Mouse (Mus musculus): Measurements from ENCODE around the gene Spata32. TPM values are rescaled to one million over a fixed set of nuclear protein-coding genes. Genes with fewer than 3 reads are reported as not detected.
"Not testable (repeated sequence)": the region's sequence is repeated elsewhere in the genome, so short reads cannot be mapped to it uniquely, and the experiment has no call there.

Gene Spata32
- total RNA-seq, 2 experiments from 2014 or later = not detected

GRCm38 (mm10) chr11:103247504-103248177 is 29.4 kb upstream of the Spata32 start:
- no peak for ATAC-seq (replicated peaks; ENCODE audit: low FRiP score, poor library complexity, severe bottlenecking)

DNA sequence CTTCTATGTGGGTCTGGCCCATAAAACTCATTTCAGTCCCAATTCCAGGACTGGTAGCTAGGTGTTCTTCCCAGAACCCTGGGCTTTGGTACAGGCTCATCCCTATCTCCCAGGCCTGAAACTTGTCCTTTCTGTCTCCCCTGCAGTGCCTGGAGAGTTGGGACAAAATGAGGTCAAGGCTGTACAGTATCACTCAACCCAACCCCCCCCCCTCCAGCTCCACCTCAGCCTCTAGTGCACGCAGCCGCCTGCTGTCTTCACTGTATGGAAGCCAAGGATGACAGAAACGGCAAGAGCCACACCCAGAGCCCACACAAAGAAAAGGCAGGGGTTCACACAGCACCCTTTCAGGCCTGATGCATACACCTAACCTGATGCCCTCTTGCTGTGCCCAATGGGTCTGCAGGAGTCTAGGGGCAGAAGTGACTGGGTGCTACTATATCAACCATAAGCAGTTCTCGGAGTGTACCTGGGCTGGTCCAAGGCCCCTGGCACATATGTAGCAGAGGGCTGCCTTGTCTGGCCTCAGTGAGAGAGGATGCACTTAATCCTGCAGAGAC is 28.6 kb upstream of the Spata32 start:
- ATAC-seq (replicated peaks; ENCODE audit: low FRiP score, poor library complexity, severe bottlenecking) = no peak

DNA sequence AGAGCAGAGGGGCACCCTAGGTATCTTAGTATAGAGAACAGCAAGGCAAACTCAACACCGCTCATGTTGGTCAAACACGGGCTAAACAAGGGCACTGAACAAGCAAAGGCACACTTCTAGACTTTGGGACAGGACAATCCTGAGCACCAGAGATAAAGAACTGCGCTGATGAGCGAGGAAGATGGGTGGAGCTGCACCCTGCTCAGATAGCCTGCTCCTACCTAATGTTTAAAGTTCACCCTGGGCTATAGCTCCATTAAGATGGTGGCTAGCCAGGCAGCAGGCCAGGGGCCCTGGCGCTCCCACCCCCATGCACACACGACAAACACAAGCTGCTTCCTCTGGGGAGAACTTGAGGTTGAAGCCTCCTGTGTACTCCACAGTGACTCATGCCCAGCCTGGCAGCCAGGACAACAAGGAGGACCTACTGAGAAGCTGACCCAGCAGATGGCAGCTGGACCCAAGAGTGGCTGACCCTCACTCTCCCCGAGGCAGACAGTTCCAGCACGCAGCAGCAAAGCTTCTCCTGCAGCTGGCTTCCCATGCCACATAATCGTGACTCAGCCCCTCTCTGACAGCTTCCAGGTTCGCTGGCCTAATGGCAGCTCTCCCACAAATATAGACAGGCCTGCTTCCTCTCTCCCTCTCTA is 28.0 kb upstream of the Spata32 start:
- 0 out of 2 replicates have a peak, but pooled peaks have one; percentile 26 for ATAC-seq (replicated peaks; ENCODE audit: low FRiP score, poor library complexity, severe bottlenecking)

DNA sequence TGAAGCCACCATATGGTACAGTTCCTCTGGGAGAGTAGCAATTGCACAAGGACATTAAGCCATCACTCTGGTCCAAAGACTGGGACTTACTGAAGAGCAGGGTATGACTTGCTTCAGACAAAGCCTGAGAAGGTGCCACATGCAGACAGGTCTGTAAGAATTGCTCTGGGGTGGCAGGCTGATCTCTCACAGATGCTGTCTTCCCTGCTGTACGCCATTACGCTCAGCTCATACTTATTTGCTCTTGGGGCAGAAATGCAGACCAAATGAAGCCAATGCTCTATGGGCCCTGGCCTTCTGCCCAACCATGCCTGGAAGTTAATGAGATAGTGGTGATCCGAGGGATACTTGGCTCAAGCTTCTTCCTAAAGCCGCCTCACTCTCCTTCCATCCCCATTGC is 26.6 kb upstream of the Spata32 start:
- no peak for ATAC-seq (replicated peaks; ENCODE audit: low FRiP score, poor library complexity, severe bottlenecking)

- no peak for ATAC-seq (replicated peaks; ENCODE audit: low FRiP score, poor library complexity, severe bottlenecking)
Observed at GRCm38 (mm10) chr11:103240740-103241139, 22.5 kb upstream of the Spata32 start.

DNA sequence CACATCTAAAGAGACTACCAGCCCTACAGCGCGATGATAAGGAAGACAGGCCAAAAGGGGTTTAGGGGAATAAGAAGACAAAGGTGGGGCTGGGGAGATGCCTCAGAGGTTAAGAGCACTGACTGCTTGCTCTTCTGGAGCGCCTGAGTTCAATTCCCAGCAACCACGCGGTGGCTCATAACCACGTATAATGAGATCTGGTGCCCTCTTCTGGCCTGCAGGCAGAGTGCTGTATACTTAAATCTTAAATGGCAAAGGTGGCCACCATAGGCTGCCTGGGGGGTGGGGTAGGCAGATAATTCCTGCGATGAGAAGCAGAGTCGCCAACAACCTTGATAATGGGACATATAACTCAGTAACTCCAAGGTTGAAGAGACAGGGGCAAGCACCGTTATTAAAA is 19.5 kb upstream of the Spata32 start:
- no peak for ATAC-seq (replicated peaks; ENCODE audit: low FRiP score, poor library complexity, severe bottlenecking)

DNA sequence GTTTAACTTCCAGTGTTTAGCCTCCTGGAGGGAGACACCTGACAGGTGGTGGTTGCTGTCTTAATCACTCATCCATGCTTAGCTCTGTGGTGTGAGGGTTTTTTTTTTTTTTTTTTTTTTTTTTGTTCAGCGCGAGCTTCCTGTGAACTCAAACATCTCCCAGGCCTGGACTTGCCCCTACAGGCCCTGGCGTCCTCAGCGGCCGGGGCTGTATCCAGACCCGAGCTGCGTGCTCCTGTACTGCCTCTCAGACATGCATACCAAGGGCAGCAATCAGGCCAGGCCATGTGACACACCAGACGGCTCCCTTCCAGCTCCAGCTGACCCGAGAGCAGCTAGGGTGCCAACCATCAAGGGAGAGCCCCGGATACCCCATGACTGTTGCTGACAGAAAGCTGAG is 18.7 kb upstream of the Spata32 start:
- no peak for ATAC-seq (replicated peaks; ENCODE audit: low FRiP score, poor library complexity, severe bottlenecking)

GRCm38 (mm10) chr11:103236431-103236830 is 18.2 kb upstream of the Spata32 start:
- ATAC-seq (replicated peaks; ENCODE audit: low FRiP score, poor library complexity, severe bottlenecking) = no peak

- ATAC-seq (replicated peaks; ENCODE audit: low FRiP score, poor library complexity, severe bottlenecking) = no peak
Observed at GRCm38 (mm10) chr11:103235702-103236101, 17.5 kb upstream of the Spata32 start.

- no peak for ATAC-seq (replicated peaks; ENCODE audit: low FRiP score, poor library complexity, severe bottlenecking)
Observed at GRCm38 (mm10) chr11:103234447-103234846, 16.2 kb upstream of the Spata32 start.

GRCm38 (mm10) chr11:103232966-103233365 is 14.7 kb upstream of the Spata32 start:
- ATAC-seq (replicated peaks; ENCODE audit: low FRiP score, poor library complexity, severe bottlenecking) = 0 out of 2 replicates have a peak, but pooled peaks have one; percentile 45

GRCm38 (mm10) chr11:103231367-103231766 is 13.1 kb upstream of the Spata32 start:
- no peak for ATAC-seq (replicated peaks; ENCODE audit: low FRiP score, poor library complexity, severe bottlenecking)

- no peak for ATAC-seq (replicated peaks; ENCODE audit: low FRiP score, poor library complexity, severe bottlenecking)
Observed at GRCm38 (mm10) chr11:103230626-103231025, 12.4 kb upstream of the Spata32 start.

DNA sequence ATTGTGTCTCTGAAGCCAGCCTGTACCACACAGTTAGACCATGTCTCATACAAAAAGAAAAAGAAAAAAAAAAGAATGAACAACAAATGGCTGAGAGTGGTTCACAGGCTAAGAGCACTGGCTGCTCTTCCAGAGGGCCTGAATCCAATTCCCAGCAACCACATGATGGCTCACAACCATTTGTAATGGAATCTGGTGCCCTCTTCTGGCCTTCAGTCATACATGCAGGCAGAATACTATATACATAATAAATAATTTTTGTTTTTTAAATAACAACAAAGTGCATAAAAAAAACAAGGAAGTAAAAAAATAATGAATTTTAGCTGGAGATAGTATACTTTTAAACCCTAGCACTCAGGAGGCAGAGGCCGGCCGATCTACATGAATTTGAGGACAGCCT is 11.4 kb upstream of the Spata32 start:
- no peak for ATAC-seq (replicated peaks; ENCODE audit: low FRiP score, poor library complexity, severe bottlenecking)

- no peak for ATAC-seq (replicated peaks; ENCODE audit: low FRiP score, poor library complexity, severe bottlenecking)
Observed at GRCm38 (mm10) chr11:103223951-103224456, 5.8 kb upstream of the Spata32 start.

- no peak for ATAC-seq (replicated peaks; ENCODE audit: low FRiP score, poor library complexity, severe bottlenecking)
Observed at GRCm38 (mm10) chr11:103223444-103223843, 5.2 kb upstream of the Spata32 start.

DNA sequence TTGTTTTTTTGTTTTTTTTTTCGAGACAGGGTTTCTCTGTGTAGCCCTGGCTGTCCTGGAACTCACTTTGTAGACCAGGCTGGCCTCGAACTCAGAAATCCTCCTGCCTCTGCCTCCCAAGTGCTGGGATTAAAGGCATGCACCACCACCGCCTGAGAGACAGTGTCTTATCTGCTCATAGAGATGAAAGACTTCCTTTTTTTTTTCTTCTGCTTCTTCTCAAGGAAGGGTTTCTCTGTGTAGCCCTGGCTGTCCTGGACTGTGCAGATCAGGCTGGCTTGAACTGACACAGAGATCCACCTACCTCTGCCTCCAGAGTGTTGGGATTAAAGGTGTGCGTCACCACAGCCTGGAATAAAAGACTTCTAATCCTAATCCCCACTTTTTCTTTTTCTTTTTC is 4.5 kb upstream of the Spata32 start:
- not testable (repeated sequence) for ATAC-seq (replicated peaks; ENCODE audit: low FRiP score, poor library complexity, severe bottlenecking)

- ATAC-seq (replicated peaks; ENCODE audit: low FRiP score, poor library complexity, severe bottlenecking) = no peak
Observed at GRCm38 (mm10) chr11:103221437-103221836, 3.2 kb upstream of the Spata32 start.

- ATAC-seq (replicated peaks; ENCODE audit: low FRiP score, poor library complexity, severe bottlenecking) = no peak
Observed at GRCm38 (mm10) chr11:103219995-103220394, 1.8 kb upstream of the Spata32 start.

DNA sequence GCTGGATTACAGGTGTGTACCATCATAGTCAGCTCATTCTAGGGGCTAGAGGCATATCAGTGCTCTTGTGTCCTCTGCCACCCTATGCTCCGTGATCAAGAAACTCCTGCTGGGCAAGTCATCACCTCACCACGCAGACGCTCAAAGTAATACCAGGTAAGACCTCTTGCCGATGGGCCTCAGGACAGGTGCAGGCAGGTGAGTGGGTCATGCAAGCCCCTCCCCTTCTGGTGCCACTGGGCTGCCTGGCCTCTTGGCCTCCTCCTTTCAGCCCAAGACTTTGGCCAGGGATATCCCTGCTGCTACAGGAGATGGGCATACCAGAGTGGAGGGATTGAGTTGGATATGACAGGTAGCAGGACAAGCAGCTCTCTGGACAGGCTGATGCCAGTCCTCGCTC is 1.0 kb upstream of the Spata32 start:
- no peak for ATAC-seq (replicated peaks; ENCODE audit: low FRiP score, poor library complexity, severe bottlenecking)

- no peak for ATAC-seq (replicated peaks; ENCODE audit: low FRiP score, poor library complexity, severe bottlenecking)
Observed at GRCm38 (mm10) chr11:103218517-103218901, 277 bp upstream of the Spata32 start.

All from erythroblast, adult 5-6 weeks (primary cell).